Mouse (Mus musculus) bone marrow, adult 2 months (tissue): ENCODE measurements around the gene Timp3.

Experiments used
- CTCF ChIP-seq: fragments of 200-500 bp; IDR thresholded peaks from 2 replicates; pipeline ENCODE4 v1.5.1; 2011; ENCODE audit warnings: low read length, control low read depth; ENCODE audit not compliant: control insufficient read depth, insufficient read depth
- POLR2A ChIP-seq: fragments of 200-500 bp; IDR thresholded peaks from 2 replicates; pipeline ENCODE4 v1.6.1; 2011; ENCODE audit warnings: low read depth, mild to moderate bottlenecking, control low read depth, low read length, borderline replicate concordance; ENCODE audit not compliant: control insufficient read depth

DNA sequence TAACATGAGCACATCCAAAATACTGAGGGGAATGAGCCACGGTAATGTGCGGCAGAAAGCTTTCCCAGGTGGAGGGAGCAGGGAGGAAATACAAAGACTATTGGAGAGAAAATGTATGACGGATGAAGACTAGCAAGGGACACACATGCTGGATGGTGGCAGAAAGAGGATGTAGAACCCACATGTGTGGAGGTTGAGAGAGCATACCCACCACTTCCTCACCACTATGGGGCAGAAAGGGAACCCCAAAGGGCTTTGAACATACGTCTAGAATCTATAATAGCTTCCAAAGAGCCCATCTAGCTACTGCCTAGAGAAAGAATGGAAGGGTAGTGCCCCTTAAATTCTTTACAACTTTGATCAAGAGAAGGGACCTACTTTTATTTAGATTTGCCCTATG lies 85.5 kb downstream of the Timp3 start:
- TF ChIP-seq CTCF (no peak), POLR2A (no peak)
